Mouse (Mus musculus) left cerebral cortex, postnatal 25 days (tissue): Measurements from ENCODE around the gene Yjefn3. TPM values are rescaled to one million over a fixed set of nuclear protein-coding genes. Genes with fewer than 3 reads are reported as not detected.

Source experiments
- DNase-seq, 2 experiments: peaks; one replicate each; pipeline ENCODE4 v3.0.0; 2022; ENCODE audit warnings: low spot score in 2 of 2, mixed read lengths in 1 of 2
- intact Hi-C: fragments of 180-260 bp; cut with DNase I; formaldehyde crosslinking; loops from one replicate; pipeline ENCODE4 v1.15.1; 2025
- total RNA-seq, 2 experiments: library from RNA; stranded (reverse); gene quantifications; 2 replicates each; pipeline ENCODE4 v1.2.3; 2021

Yjefn3 gene
- total RNA-seq, 2 experiments from 2014 or later: 21.6 to 23.7 TPM

GRCm38 (mm10) chr8:69912478-69913074 lies 10.1 kb upstream of the Yjefn3 start:
- intact Hi-C loops: no loop called here
- peak; percentile 26 to 71 for DNase-seq

- no peak for DNase-seq
- intact Hi-C loops: no loop called here
Measured at GRCm38 (mm10) chr8:69911917-69912316, 9.4 kb upstream of the Yjefn3 start.

- intact Hi-C loops: no loop called here
- DNase-seq: no peak
Measured at GRCm38 (mm10) chr8:69907106-69907505, 4.6 kb upstream of the Yjefn3 start.

- intact Hi-C loops: no loop called here
- peak in 1 of 2 experiments; percentile 52 for DNase-seq
Measured at GRCm38 (mm10) chr8:69906260-69906659, 3.7 kb upstream of the Yjefn3 start.

DNA sequence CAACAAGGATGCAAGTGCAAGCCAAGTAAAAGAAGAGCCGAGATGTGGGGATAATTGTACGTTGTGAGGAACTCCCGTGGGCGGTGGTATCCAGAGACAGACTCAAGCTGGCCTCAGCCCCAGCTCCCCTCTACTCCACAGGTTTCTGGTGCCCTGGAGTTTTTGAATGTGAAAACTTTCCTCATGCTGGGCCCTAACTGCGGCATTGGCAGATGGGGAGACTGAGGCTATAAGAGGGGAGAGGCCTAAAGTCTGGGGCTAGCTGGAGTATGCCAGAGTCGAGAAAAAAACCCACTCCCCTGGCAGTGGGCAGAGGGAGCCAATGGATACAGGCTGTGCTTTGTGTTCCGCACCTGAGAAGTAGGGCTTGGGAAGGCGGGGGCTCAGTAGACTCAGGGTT lies 1.6 kb upstream of the Yjefn3 start:
- intact Hi-C loops: loop anchor here (5.0 kb wide), 1 partner anchor 308 kb away; the partner anchor contains the start of gene Slc25a42

DNA sequence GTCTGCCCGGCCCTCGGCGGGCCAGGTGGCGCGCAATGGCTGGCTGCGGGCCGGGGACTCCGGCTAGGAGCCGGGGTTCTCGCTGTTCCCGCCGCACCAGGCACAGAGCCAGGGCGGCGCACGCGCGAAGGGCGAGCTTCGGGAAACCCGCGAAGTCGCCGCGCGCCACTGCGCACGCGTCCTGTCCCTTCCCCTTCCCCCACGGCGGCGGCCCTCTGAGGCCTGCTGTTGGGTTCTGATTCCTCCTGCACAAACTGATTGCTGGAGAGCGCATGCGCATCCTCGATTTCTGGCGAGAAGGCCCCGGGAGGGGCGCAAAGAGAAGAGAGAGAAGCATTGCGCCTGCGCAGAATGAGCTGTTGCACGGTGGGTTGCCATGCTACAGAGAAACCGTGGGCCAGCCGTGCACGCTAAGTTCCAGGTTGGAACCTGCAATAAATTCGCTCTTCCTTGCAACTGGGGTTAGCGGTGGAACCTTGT lies 591 bp upstream of the Yjefn3 start:
- DNase-seq: peak; percentile 99 to 100
- intact Hi-C loops: loop anchor here (5.0 kb wide), 1 partner anchor 309 kb away; the partner anchor contains the start of gene Slc25a42

More for the DNA sequence above, 1.6 kb upstream of the Yjefn3 start:
- DNase-seq: no peak

- peak; percentile 97 to 98 for DNase-seq
- intact Hi-C loops: loop anchor here (5.0 kb wide), 1 partner anchor 311 kb away; the partner anchor contains the start of gene Slc25a42
Measured at GRCm38 (mm10) chr8:69901484-69902162, 889 bp downstream of the Yjefn3 start.

DNA sequence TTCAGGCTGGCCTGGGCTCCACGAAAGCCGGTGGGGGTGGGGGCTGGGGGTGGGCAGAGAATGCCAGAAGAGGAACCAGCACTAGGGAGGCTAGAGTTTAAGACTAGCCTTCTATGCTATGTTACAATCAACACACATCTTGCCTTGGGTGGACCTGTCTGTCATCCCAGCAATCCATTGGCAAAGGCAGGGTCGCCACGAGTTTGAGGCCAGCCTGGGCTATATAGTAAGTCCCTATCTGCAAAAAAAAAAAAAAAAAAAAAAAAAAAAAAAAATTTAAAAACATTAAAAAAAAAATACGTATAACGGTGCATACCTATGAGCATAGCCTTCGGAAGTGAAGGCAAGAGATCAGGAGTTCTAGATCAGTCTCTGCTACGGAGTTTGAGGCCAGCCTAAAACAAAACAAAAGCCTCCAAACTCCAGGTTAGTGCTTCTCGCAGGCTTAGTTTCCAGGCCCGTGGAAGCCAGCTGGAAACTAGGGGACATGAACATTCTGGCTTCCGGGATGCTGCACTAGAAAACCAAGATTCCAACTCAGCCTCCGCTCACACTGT lies 1.5 kb downstream of the Yjefn3 start:
- DNase-seq: no peak
- intact Hi-C loops: loop anchor here (5.0 kb wide), 1 partner anchor 311 kb away; the partner anchor contains the start of gene Slc25a42

GRCm38 (mm10) chr8:69899876-69900275 lies 2.6 kb downstream of the Yjefn3 start:
- DNase-seq: no peak
- intact Hi-C loops: loop anchor here (5.0 kb wide), 1 partner anchor 312 kb away; the partner anchor contains the start of gene Slc25a42

GRCm38 (mm10) chr8:69897857-69898256 lies 4.7 kb downstream of the Yjefn3 start:
- intact Hi-C loops: no loop called here
- DNase-seq: no peak

- intact Hi-C loops: no loop called here
- no peak for DNase-seq
Measured at GRCm38 (mm10) chr8:69895772-69896451, 6.6 kb downstream of the Yjefn3 start.

GRCm38 (mm10) chr8:69894836-69895332 lies 7.6 kb downstream of the Yjefn3 start:
- intact Hi-C loops: no loop called here
- no peak for DNase-seq

DNA sequence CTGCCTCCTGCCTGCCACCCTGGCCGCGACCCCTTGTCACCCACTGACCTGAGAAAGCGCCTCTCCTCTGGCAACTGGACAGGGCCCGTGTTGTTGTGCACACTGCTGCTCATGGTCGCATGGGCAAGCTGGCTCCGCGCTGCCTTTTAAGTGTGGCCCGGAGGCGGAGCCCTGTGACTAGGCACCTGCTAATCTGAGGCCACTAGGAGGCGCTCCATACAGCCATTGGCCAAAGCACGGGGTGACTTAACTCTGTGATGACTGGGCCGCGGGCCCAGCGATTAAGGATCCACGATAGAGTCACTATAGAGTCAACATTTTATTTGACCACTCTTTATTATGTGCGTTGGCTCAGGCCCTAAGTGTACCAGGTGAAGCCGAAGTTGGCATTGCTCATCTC lies 8.6 kb downstream of the Yjefn3 start:
- DNase-seq: peak; percentile 48 to 56
- intact Hi-C loops: no loop called here

DNA sequence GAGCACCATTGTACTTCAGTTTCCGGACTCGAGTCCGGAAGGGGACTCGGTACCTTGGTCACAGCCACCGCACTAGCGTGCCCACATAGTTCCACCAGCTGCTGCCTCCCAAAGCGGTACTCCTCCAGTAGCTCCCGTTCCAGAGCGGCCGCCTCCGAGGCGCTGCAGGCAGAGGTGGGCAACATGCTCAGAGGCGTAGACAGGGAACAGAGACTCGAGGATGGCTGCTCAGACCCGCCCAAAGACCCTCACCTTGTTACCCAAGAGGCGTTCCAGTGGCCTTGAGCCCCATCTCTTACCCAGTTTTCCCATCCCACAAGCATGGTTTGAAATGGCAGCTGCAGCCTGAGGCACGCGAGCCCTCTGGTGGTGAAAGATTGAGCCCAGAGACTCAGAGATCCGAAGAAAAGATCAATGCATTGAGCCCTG lies 11.7 kb downstream of the Yjefn3 start:
- DNase-seq: peak; percentile 71 to 83
- intact Hi-C loops: no loop called here

DNA sequence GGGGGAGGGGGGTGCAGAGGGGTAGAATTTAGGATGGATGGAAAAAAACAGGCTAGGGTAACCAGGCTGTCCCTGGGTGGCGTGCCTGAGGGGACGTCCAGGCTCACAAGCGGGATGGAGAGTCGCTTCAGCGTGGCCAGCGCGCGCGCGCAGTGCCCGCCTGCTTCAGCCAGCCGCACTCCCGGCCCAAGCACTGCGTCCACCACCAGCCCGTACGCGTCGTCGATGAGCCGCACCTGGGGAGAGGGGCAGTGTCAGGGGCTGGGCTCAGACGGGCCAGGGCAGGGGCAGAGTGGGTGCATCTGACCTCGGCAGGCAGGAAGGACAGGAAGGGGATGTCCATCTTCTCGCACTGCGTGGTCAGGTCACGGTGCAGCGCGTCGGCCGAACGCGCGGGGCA lies 13.6 kb downstream of the Yjefn3 start:
- intact Hi-C loops: no loop called here
- DNase-seq: no peak

GRCm38 (mm10) chr8:69888244-69888866 lies 14.2 kb downstream of the Yjefn3 start:
- DNase-seq: no peak
- intact Hi-C loops: no loop called here

- no peak for DNase-seq
- intact Hi-C loops: no loop called here
Measured at GRCm38 (mm10) chr8:69887289-69888243, 14.9 kb downstream of the Yjefn3 start, which contains the start of gene Cilp2. TSS of gene Cilp2 (minus strand) at chr8:69887687.

DNA sequence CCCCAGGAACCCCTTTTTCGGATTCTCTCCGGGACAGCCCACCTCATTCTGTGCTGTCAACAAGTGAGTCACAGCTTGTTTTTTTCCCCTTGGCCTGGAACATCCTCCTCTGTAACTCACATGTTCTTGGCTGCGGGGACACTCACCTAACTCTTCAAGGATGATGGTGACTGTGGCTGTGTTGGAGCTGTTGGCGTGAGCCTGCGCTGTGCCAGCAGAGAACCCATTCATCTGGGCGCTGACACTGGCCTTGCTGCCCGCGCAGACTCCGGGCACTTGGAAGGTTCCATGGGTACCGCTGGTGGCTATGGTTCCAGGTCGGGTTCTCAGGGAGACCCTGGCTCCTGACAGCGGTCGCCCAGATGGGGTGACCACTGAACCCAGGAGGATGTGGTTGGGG lies 18.4 kb downstream of the Yjefn3 start:
- intact Hi-C loops: no loop called here
- DNase-seq: no peak
